Mouse (Mus musculus): ENCODE measurements around the gene Cdkn2b.

GRCm38 (mm10) chr4:89353071-89353582 lies 42.3 kb upstream of the Cdkn2b start:
- TF ChIP-seq CTCF (IDR thresholded peaks at IDR 0.05; ENCODE audit: control insufficient read depth, insufficient read depth, low read length): no peak
- TF ChIP-seq POLR2A (IDR thresholded peaks at IDR 0.05; ENCODE audit: borderline replicate concordance, control insufficient read depth, low read depth, low read length): no peak

Data from bone marrow, adult 2 months (tissue).